ENCODE assay signal across 9 mouse cellular contexts in genomic region chr9:45413478-45414140, GRCm38 (mm10). TPM values are rescaled to one million over a fixed set of nuclear protein-coding genes. Genes with fewer than 3 reads are reported as not detected.
DNase-seq lines count a peak whose midpoint lies in the region; ATAC-seq lines count a peak whose summit lies in the region.
"Had no signal": no experiment of that assay in that cellular context is flagged by ENCODE, and none has a peak within 500 bp of the region (broad histone marks: within the 10 kb centered on the region; RNA-seq: fewer than 3 reads in every experiment).

No protein-coding gene starts in this region.

- no peak overlapping the region for H3K27ac ChIP-seq in liver, embryonic 12.5 days

- peak; percentile 59 for DNase-seq in adrenal gland, postnatal 10 days
- no peak for DNase-seq in adrenal gland, adult 8-10 months
- peak; percentile 57 for DNase-seq in liver
- DNase-seq in c-Kit-negative CD71-positive TER-119-positive erythroid progenitor cells, embryonic 14.5 days (ENCODE audit: low read depth, low spot score) = peak; percentile 22
- DNase-seq in kidney, postnatal 4 days = peak; percentile 82 to 87
- DNase-seq in testis, postnatal 14 days (ENCODE audit: low spot score) = peak; percentile 53
- DNase-seq in ovary, postnatal 14 days (ENCODE audit: low spot score) = no peak

- H3K9ac ChIP-seq in liver, embryonic 12.5 days = no peak overlapping the region

- no peak overlapping the region for H3K4me2 ChIP-seq in liver, embryonic 12.5 days

- no peak for ATAC-seq in liver, embryonic 12.5 days

- H3K4me1 ChIP-seq in liver, embryonic 12.5 days = peaks cover 4% of the 10 kb centered on the region; the same call in 1 of the 2 replicates

- no peak overlapping the region for H3K4me3 ChIP-seq in liver, embryonic 12.5 days

- H3K36me3 ChIP-seq in liver, embryonic 12.5 days = no peaks in the 10 kb centered on the region

- H3K9me3 ChIP-seq in liver, embryonic 12.5 days (replicated peaks) = no peaks in the 10 kb centered on the region

- 35% methylated on average over 5 of the region's 5 CpGs for WGBS in liver, embryonic 12.5 days (ENCODE audit: insufficient replicate concordance)

- H3K27me3 ChIP-seq in liver, embryonic 12.5 days (replicated peaks) = 0 out of 2 replicates have a peak, but pooled peaks cover 21% of the 10 kb centered on the region

RNA-seq across cellular contexts. Expression of gene Dscaml1, which starts 12.8 kb away (rescaled TPM):
- total RNA-seq in adrenal gland, postnatal 10 days (2021) = 1 to 10 TPM in 1 of 2 experiments, under 1 TPM in 1; 0.33 to 1.1 TPM
- 1 to 10 TPM; 1.7 to 3.7 (median 2.6) TPM for total RNA-seq in adrenal gland, adult 8-10 months (2022)
- polyA plus RNA-seq in liver, embryonic 12.5 days (2016; fragmentation: Nextera tagmentation; extraction: Ambion mirVana) = not detected in 2 replicates
- polyA plus RNA-seq: C2C12 had no signal

RNA-seq across cellular contexts. Expression of gene Fxyd2, which starts 14.1 kb away (rescaled TPM):
- 1 to 10 TPM; 2.3 to 7.3 TPM for total RNA-seq in adrenal gland, postnatal 10 days (2021)
- total RNA-seq in adrenal gland, adult 8-10 months (2022) = 10 to 100 TPM in 1 of 4 experiments, 1 to 10 TPM in 3; 4.9 to 10.4 (median 7.3) TPM
- polyA plus RNA-seq in liver, embryonic 12.5 days (2016; fragmentation: Nextera tagmentation; extraction: Ambion mirVana) = 1.2 and 1.5 TPM in 2 replicates
- polyA plus RNA-seq: C2C12 had no signal

RNA-seq across cellular contexts. Expression of gene Fxyd6, which starts 43.6 kb away (rescaled TPM):
- total RNA-seq in adrenal gland, postnatal 10 days (2021) = 100 to 1,000 TPM in 1 of 2 experiments, 10 to 100 TPM in 1; 97.7 to 120 TPM
- total RNA-seq in adrenal gland, adult 8-10 months (2022) = 100 to 1,000 TPM; 307 to 396 (median 352) TPM
- polyA plus RNA-seq in liver, embryonic 12.5 days (2016; fragmentation: Nextera tagmentation; extraction: Ambion mirVana) = 5.0 and 5.2 TPM in 2 replicates
- polyA plus RNA-seq: C2C12 had no signal

Comparison
In these comparisons a context has a peak if more than half of its experiments do, and no peak if none do; other contexts are left out.
1. DNase-seq: peak in adrenal gland, postnatal 10 days (single experiment), liver (single experiment), c-Kit-negative CD71-positive TER-119-positive erythroid progenitor cells, embryonic 14.5 days (single experiment), kidney, postnatal 4 days (2 of 2) and testis, postnatal 14 days (single experiment); none in adrenal gland, adult 8-10 months (single experiment) and ovary, postnatal 14 days (single experiment).